Mouse (Mus musculus) spleen, postnatal 10 days (tissue): ENCODE measurements at regions not wholly inside any gene's neighbourhood (a gene's known extent, or its start where the extent isn't known, plus 50 kb on each side); places are given as distances from the start of the nearest gene placed in this dataset.

Source experiments
- DNase-seq, 2 experiments: peaks; one replicate each; pipeline ENCODE4 v3.0.0; 2021 to 2022; ENCODE audit warnings: low spot score in 2 of 2

- no peak for DNase-seq
These were observed 1219.6 kb downstream of the Gsdmc2 start for GRCm38 (mm10) chr15:62625406-62625805.

GRCm38 (mm10) chr15:62616042-62616441, 1228.9 kb downstream of the Gsdmc2 start:
- no peak for DNase-seq

GRCm38 (mm10) chr15:62596735-62597134, 1248.2 kb downstream of the Gsdmc2 start:
- no peak for DNase-seq

GRCm38 (mm10) chr15:62588580-62588979, 1256.4 kb downstream of the Gsdmc2 start:
- no peak for DNase-seq

- DNase-seq: no peak
These were observed 1266.2 kb downstream of the Gsdmc2 start for GRCm38 (mm10) chr15:62578788-62579187.

- DNase-seq: no peak
These were observed 1269.2 kb downstream of the Gsdmc2 start for GRCm38 (mm10) chr15:62575791-62576190.

- DNase-seq: no peak
These were observed 1273.2 kb downstream of the Gsdmc2 start for GRCm38 (mm10) chr15:62571803-62572202.

GRCm38 (mm10) chr15:62568788-62569713, 1275.9 kb downstream of the Gsdmc2 start:
- DNase-seq: no peak

GRCm38 (mm10) chr15:62567431-62567830, 1277.5 kb downstream of the Gsdmc2 start:
- no peak for DNase-seq

GRCm38 (mm10) chr15:62566106-62566511, 1278.9 kb downstream of the Gsdmc2 start:
- DNase-seq: no peak

GRCm38 (mm10) chr15:62533233-62533632, 1311.7 kb downstream of the Gsdmc2 start:
- no peak for DNase-seq

GRCm38 (mm10) chr15:62528975-62529374, 1316.0 kb downstream of the Gsdmc2 start:
- DNase-seq: no peak

GRCm38 (mm10) chr15:62524628-62525027, 1320.3 kb downstream of the Gsdmc2 start:
- DNase-seq: no peak

- DNase-seq: no peak
These were observed 1320.8 kb downstream of the Gsdmc2 start for GRCm38 (mm10) chr15:62524135-62524534.

GRCm38 (mm10) chr15:62513462-62513861, 1331.5 kb downstream of the Gsdmc2 start:
- no peak for DNase-seq

GRCm38 (mm10) chr15:62511461-62511860, 1333.5 kb downstream of the Gsdmc2 start:
- DNase-seq: no peak

GRCm38 (mm10) chr15:62503866-62504265, 1341.1 kb downstream of the Gsdmc2 start:
- no peak for DNase-seq

GRCm38 (mm10) chr15:62500966-62501365, 1344.0 kb downstream of the Gsdmc2 start:
- DNase-seq: no peak

- no peak for DNase-seq
These were observed 1344.5 kb downstream of the Gsdmc2 start for GRCm38 (mm10) chr15:62500522-62500921.

- no peak for DNase-seq
These were observed 1348.8 kb downstream of the Gsdmc2 start for GRCm38 (mm10) chr15:62496193-62496592.

GRCm38 (mm10) chr15:62492350-62492749, 1352.6 kb downstream of the Gsdmc2 start:
- no peak for DNase-seq

GRCm38 (mm10) chr15:62490548-62490947, 1354.4 kb downstream of the Gsdmc2 start:
- no peak for DNase-seq

GRCm38 (mm10) chr15:62486540-62486939, 1358.4 kb downstream of the Gsdmc2 start:
- no peak for DNase-seq
